Mouse (Mus musculus): ENCODE results near the gene Rgcc. TPM values are rescaled to one million over a fixed set of nuclear protein-coding genes. Genes with fewer than 3 reads are reported as not detected.

The Rgcc gene
- polyA plus RNA-seq, 1 experiment from 2014 or later, result 45.4 TPM

DNA sequence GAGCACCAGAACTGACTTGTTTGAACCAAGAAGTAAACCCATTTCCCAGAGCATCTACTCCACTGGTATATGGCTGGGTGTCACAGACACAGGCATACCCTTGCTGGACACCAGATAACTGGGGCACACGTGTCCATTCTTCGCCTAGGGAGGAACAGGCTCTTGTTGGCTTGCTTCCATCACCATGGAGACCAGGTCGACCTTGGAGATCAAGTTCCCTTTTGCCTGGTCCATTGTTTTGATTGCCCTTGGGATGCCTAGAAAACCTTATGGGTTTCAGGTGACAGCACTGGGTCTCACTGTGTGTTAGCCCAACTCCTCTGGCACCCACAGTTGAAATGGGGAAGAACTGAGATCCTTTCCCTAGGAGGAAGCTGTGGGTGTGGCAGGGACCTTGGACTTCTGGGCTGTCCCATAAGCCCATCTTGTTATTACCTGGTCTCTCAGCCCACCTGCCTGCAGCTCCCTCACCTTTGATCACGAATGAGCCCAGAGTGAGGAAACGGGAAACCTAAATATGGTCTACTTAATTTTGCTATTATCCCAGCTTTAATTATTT is 49.6 kb downstream of the Rgcc start:
- ATAC-seq (ENCODE audit: low FRiP score, low TSS enrichment) (no peak), DNase-seq (ENCODE audit: low spot score) (no peak)
- WGBS, result 61% methylated on average over 5 of the region's 5 CpGs
- Histone ChIP-seq H3K4me1 (replicated peaks; ENCODE audit: control insufficient read depth, insufficient read depth) (no peaks in the 10 kb centered on the region), H3K27me3 (ENCODE audit: control insufficient read depth, insufficient read depth, low read length) (no peaks in the 10 kb centered on the region), H3K4me2 (replicated peaks; ENCODE audit: low read depth) (no peak overlapping the region), H3K9ac (ENCODE audit: low read length) (no peak overlapping the region), H3K9me3 (ENCODE audit: control insufficient read depth, low read length) (no peaks in the 10 kb centered on the region), H3K36me3 (ENCODE audit: control insufficient read depth, insufficient read depth, low read length) (no peaks in the 10 kb centered on the region), H3K4me3 (ENCODE audit: low read depth, low read length) (no peak overlapping the region), H3K27ac (replicated peaks) (no peak overlapping the region)
- TF ChIP-seq EP300 (optimal IDR thresholded peaks at IDR 0.05) (no peak), CTCF (IDR thresholded peaks at IDR 0.05; ENCODE audit: low read depth) (no peak)

DNA sequence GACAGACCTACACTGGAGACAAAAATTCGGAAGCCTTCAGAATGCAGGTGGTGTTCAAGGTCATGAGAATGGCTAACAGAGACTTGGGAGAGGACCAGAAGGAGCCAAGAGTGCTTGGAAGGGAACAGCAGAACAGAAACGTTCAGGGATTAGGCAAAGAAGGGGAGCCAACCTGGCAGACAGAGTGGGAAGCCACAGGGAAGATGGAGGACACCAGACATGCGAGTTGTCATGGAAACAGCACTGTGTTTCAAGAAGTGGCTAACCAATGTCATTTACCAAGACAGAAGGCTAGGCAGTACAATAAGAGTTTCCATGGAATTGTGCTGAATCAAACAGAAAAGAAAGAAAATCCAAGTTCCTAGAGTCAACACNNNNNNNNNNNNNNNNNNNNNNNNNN is 56.9 kb downstream of the Rgcc start:
- H3K4me2 ChIP-seq (replicated peaks; ENCODE audit: low read depth), result no peak overlapping the region
- DNase-seq (ENCODE audit: low spot score) (no peak), ATAC-seq (ENCODE audit: low FRiP score, low TSS enrichment) (no peak)
- TF ChIP-seq EP300 (optimal IDR thresholded peaks at IDR 0.05), result no peak
- no peak for TF ChIP-seq CTCF (IDR thresholded peaks at IDR 0.05; ENCODE audit: low read depth)
- 69% methylated on average over 3 of the region's 3 CpGs for WGBS
- no peak overlapping the region for H3K9ac ChIP-seq (ENCODE audit: low read length)
- no peaks in the 10 kb centered on the region for H3K9me3 ChIP-seq (ENCODE audit: control insufficient read depth, low read length)
- H3K4me1 ChIP-seq (replicated peaks; ENCODE audit: control insufficient read depth, insufficient read depth), result no peaks in the 10 kb centered on the region
- H3K27me3 ChIP-seq (ENCODE audit: control insufficient read depth, insufficient read depth, low read length), result no peaks in the 10 kb centered on the region
- H3K4me3 ChIP-seq (ENCODE audit: low read depth, low read length), result no peak overlapping the region
- H3K27ac ChIP-seq (replicated peaks), result no peak overlapping the region
- H3K36me3 ChIP-seq (ENCODE audit: control insufficient read depth, insufficient read depth, low read length), result no peaks in the 10 kb centered on the region

DNA sequence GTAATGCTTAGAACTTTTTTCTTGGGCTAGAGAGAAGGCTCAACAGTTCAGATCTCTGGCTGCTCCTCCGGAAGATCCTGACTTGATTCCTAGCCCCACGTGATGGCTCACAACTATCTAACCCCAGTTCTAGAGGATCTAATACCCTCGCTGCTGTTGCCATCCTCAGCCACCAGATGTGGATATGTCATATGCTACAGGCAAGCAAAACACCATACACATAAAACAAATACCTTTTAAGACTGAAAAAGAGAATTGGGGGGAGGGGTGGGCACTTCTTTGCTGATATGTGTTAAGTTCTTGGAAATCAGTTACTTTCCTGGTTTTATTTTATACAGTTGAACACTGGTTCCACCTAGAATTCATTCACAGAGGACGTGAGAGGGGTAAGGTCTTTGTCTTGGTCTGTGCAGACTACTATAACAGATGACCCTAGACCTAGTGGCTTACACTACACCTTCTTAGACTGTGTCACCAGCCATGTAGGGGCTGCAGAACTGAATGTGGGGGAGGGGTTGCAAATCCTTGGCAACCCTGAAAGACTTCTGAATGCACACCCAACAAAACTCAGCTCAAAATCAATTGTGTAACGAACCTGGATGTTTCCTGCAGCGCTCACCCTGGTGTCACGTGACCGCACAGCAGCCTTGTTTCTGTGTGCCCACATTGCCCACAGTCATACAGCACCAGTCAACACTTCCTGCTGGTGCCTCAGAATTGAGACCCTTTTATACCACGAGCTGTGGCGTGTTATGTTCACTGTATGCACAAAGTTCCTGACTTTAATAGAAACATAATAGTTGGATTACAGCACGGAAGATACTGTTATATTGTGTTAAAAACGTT is 58.2 kb downstream of the Rgcc start:
- no peak overlapping the region for H3K4me2 ChIP-seq (replicated peaks; ENCODE audit: low read depth)
- ATAC-seq (ENCODE audit: low FRiP score, low TSS enrichment) (no peak), DNase-seq (ENCODE audit: low spot score) (no peak)
- no peaks in the 10 kb centered on the region for H3K36me3 ChIP-seq (ENCODE audit: control insufficient read depth, insufficient read depth, low read length)
- H3K27ac ChIP-seq (replicated peaks), result no peak overlapping the region
- H3K9ac ChIP-seq (ENCODE audit: low read length), result no peak overlapping the region
- H3K27me3 ChIP-seq (ENCODE audit: control insufficient read depth, insufficient read depth, low read length), result no peaks in the 10 kb centered on the region
- WGBS, result 70% methylated on average over 12 of the region's 12 CpGs
- no peaks in the 10 kb centered on the region for H3K9me3 ChIP-seq (ENCODE audit: control insufficient read depth, low read length)
- TF ChIP-seq CTCF (IDR thresholded peaks at IDR 0.05; ENCODE audit: low read depth) (no peak), EP300 (optimal IDR thresholded peaks at IDR 0.05) (no peak)
- H3K4me1 ChIP-seq (replicated peaks; ENCODE audit: control insufficient read depth, insufficient read depth), result no peaks in the 10 kb centered on the region
- H3K4me3 ChIP-seq (ENCODE audit: low read depth, low read length), result no peak overlapping the region

DNA sequence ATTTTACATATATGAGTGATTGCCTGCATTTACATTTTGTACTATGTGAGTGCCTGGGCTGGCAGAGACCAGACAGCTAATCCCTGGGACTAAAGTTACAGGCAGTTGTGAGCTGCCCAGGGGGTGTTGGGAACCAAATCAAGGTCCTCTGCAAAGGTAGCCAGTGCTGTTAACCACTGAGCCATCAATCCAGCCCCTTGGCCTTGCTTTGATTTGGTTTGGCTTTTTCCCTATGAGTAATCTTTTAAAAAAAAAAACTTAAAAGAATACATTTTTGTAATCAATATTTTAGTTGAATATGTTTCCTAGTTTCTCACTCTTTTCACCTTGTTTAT is 59.1 kb downstream of the Rgcc start:
- no peaks in the 10 kb centered on the region for H3K36me3 ChIP-seq (ENCODE audit: control insufficient read depth, insufficient read depth, low read length)
- ATAC-seq (ENCODE audit: low FRiP score, low TSS enrichment) (no peak), DNase-seq (ENCODE audit: low spot score) (no peak)
- no peak overlapping the region for H3K4me2 ChIP-seq (replicated peaks; ENCODE audit: low read depth)
- no peaks in the 10 kb centered on the region for H3K4me1 ChIP-seq (replicated peaks; ENCODE audit: control insufficient read depth, insufficient read depth)
- no peak overlapping the region for H3K4me3 ChIP-seq (ENCODE audit: low read depth, low read length)
- no peak overlapping the region for H3K9ac ChIP-seq (ENCODE audit: low read length)
- H3K27ac ChIP-seq (replicated peaks), result no peak overlapping the region
- no peaks in the 10 kb centered on the region for H3K27me3 ChIP-seq (ENCODE audit: control insufficient read depth, insufficient read depth, low read length)
- TF ChIP-seq CTCF (IDR thresholded peaks at IDR 0.05; ENCODE audit: low read depth) (no peak), EP300 (optimal IDR thresholded peaks at IDR 0.05) (no peak)
- no peaks in the 10 kb centered on the region for H3K9me3 ChIP-seq (ENCODE audit: control insufficient read depth, low read length)

DNA sequence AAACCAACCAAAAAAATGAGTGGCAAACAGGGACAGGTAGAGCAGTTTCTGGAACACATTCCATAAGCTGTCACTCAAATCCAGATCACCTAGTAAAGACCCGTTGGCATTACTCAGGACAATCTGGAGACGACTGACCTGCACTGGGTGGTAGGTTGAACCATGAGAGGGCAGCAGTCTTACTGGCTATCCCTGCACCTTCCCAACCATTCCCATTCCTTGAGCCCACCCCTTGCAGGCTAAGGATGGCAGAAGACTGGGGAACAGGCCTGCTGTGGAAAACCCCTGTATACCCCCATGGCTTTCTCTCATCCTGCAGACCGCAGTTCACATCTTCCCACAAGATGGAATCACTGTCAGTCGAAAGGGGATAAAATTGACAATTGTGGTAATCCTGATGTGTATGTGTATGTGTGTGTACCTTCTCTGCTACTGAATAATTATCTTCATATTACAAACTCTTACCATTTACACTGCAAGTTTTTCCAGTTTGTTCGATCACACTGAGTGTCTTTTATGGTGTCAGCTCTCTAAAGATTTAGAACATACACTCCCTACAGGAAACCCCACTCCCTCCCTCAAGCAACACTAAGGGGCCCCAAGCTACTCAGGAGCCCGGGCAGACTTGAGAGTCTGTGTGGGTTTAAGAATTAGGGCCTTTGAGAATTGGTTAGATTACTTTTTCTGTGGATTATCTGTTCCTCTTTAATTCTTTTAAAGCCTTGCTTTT is 59.6 kb downstream of the Rgcc start:
- no peaks in the 10 kb centered on the region for H3K36me3 ChIP-seq (ENCODE audit: control insufficient read depth, insufficient read depth, low read length)
- ATAC-seq (ENCODE audit: low FRiP score, low TSS enrichment) (no peak), DNase-seq (ENCODE audit: low spot score) (no peak)
- H3K4me3 ChIP-seq (ENCODE audit: low read depth, low read length), result no peak overlapping the region
- TF ChIP-seq EP300 (optimal IDR thresholded peaks at IDR 0.05) (no peak), CTCF (IDR thresholded peaks at IDR 0.05; ENCODE audit: low read depth) (no peak)
- H3K27ac ChIP-seq (replicated peaks), result no peak overlapping the region
- no peak overlapping the region for H3K9ac ChIP-seq (ENCODE audit: low read length)
- no peaks in the 10 kb centered on the region for H3K9me3 ChIP-seq (ENCODE audit: control insufficient read depth, low read length)
- no peaks in the 10 kb centered on the region for H3K27me3 ChIP-seq (ENCODE audit: control insufficient read depth, insufficient read depth, low read length)
- no peaks in the 10 kb centered on the region for H3K4me1 ChIP-seq (replicated peaks; ENCODE audit: control insufficient read depth, insufficient read depth)
- 63% methylated on average over 6 of the region's 6 CpGs for WGBS
- no peak overlapping the region for H3K4me2 ChIP-seq (replicated peaks; ENCODE audit: low read depth)
